ENCODE assay signal across 12 mouse cellular contexts in genomic region chr14:8632211-8632610, GRCm38 (mm10). TPM values are rescaled to one million over a fixed set of nuclear protein-coding genes. Genes with fewer than 3 reads are reported as not detected.
"Had no signal": no experiment of that assay in that cellular context is flagged by ENCODE, and none has a peak within 500 bp of the region (broad histone marks: within the 10 kb centered on the region; RNA-seq: fewer than 3 reads in every experiment).

No protein-coding gene starts in this region.

- DNase-seq: kidney, adult 18-20 months; kidney, postnatal 14 days; right cerebral cortex, postnatal 4 days; spleen, adult 18-20 months had no signal

- H3K4me1 ChIP-seq: intestine, embryonic 15.5 days; kidney, embryonic 15.5 days; limb, embryonic 10.5 days; neural tube, embryonic 12.5 days had no signal

- H3K36me3 ChIP-seq: intestine, embryonic 15.5 days; kidney, embryonic 15.5 days; limb, embryonic 10.5 days; lung, embryonic 15.5 days; midbrain, embryonic 13.5 days; neural tube, embryonic 12.5 days had no signal

- H3K27ac ChIP-seq: intestine, embryonic 15.5 days; kidney, embryonic 15.5 days; left cerebral cortex, adult 2 months; limb, embryonic 10.5 days; lung, embryonic 15.5 days; midbrain, embryonic 13.5 days; neural tube, embryonic 12.5 days had no signal

- H3K4me3 ChIP-seq: intestine, embryonic 15.5 days; kidney, embryonic 15.5 days; left cerebral cortex, adult 2 months; limb, embryonic 10.5 days; lung, embryonic 15.5 days; midbrain, embryonic 13.5 days; neural tube, embryonic 12.5 days had no signal

- H3K27me3 ChIP-seq: intestine, embryonic 15.5 days; kidney, embryonic 15.5 days; lung, embryonic 15.5 days; midbrain, embryonic 13.5 days; neural tube, embryonic 12.5 days had no signal

- ATAC-seq: intestine, embryonic 15.5 days; midbrain, embryonic 13.5 days had no signal

RNA-seq across cellular contexts. Expression of gene 4930452B06Rik, which starts 33.8 kb away (rescaled TPM):
- total RNA-seq: neutrophil, adult 5-6 weeks had no signal
